Mouse (Mus musculus): ENCODE results near the gene Lgals3bp. TPM values are rescaled to one million over a fixed set of nuclear protein-coding genes. Genes with fewer than 3 reads are reported as not detected.

Lgals3bp gene
- total and polyA plus RNA-seq, 3 experiments = 3.0 to 18.3 TPM; not detected in 1

- Histone ChIP-seq H3K9ac (ENCODE audit: control insufficient read depth, low read depth, low read length, poor library complexity, severe bottlenecking) (no peak overlapping the region), H3K27me3 (ENCODE audit: control insufficient read depth in 1 of 2, insufficient read depth in 2 of 2, low read length in 2 of 2) (no peaks in the 10 kb centered on the region), H3K79me2 (ENCODE audit: control insufficient read depth, insufficient read depth, low read length, poor library complexity) (no peaks in the 10 kb centered on the region), H3K27ac (ENCODE audit: control insufficient read depth, low read depth, low read length) (no peak overlapping the region), H3K4me1 (ENCODE audit: control insufficient read depth in 1 of 2, insufficient read depth in 2 of 2, low read length in 2 of 2) (peaks cover 10 to 24% of the 10 kb centered on the region in 2 experiments), H3K36me3 (ENCODE audit: control insufficient read depth in 1 of 2, insufficient read depth in 2 of 2, low read length in 2 of 2) (peaks cover 0 to 21% of the 10 kb centered on the region in 2 experiments; a peak in 2 of 4 replicates), H3K9me3 (replicated peaks; ENCODE audit: insufficient read depth, low read length) (no peaks in the 10 kb centered on the region), H3K4me3 (ENCODE audit: control insufficient read depth in 1 of 2, insufficient read depth in 1 of 2, low read depth in 2 of 2, low read length in 2 of 2) (no peak overlapping the region)
- TF ChIP-seq HCFC1 (IDR thresholded peaks at IDR 0.05; ENCODE audit: low read depth, low read length) = no peak
- no peak for TF ChIP-seq E2F4 (IDR thresholded peaks at IDR 0.05; ENCODE audit: borderline replicate concordance, low read depth, low read length)
- TF ChIP-seq POLR2AphosphoS5 (IDR thresholded peaks at IDR 0.05; ENCODE audit: borderline replicate concordance, low read depth, low read length) = no peak
- TF ChIP-seq TCF12 (IDR thresholded peaks at IDR 0.05; ENCODE audit: low read depth, low read length) = no peak
- no peak for DNase-seq (ENCODE audit: low read depth, low spot score)
These were observed 2.3 kb upstream of the Lgals3bp start for GRCm38 (mm10) chr11:118403951-118404899.

- Histone ChIP-seq H3K79me2 (ENCODE audit: control insufficient read depth, insufficient read depth, low read length, poor library complexity) (no peaks in the 10 kb centered on the region), H3K4me1 (ENCODE audit: control insufficient read depth in 1 of 2, insufficient read depth in 2 of 2, low read length in 2 of 2) (peaks cover 10 to 24% of the 10 kb centered on the region in 2 experiments), H3K9ac (ENCODE audit: control insufficient read depth, low read depth, low read length, poor library complexity, severe bottlenecking) (no peak overlapping the region), H3K27ac (ENCODE audit: control insufficient read depth, low read depth, low read length) (no peak overlapping the region), H3K9me3 (replicated peaks; ENCODE audit: insufficient read depth, low read length) (no peaks in the 10 kb centered on the region), H3K4me3 (ENCODE audit: control insufficient read depth in 1 of 2, insufficient read depth in 1 of 2, low read depth in 2 of 2, low read length in 2 of 2) (no peak overlapping the region), H3K36me3 (ENCODE audit: control insufficient read depth in 1 of 2, insufficient read depth in 2 of 2, low read length in 2 of 2) (peaks cover 0 to 21% of the 10 kb centered on the region in 2 experiments; a peak in 2 of 4 replicates), H3K27me3 (ENCODE audit: control insufficient read depth in 1 of 2, insufficient read depth in 2 of 2, low read length in 2 of 2) (no peaks in the 10 kb centered on the region)
- DNase-seq (ENCODE audit: low read depth, low spot score) = no peak
- no peak for TF ChIP-seq GABPA (IDR thresholded peaks at IDR 0.05; ENCODE audit: low read depth, low read length)
- no peak for TF ChIP-seq ZKSCAN1 (IDR thresholded peaks at IDR 0.05; ENCODE audit: low read depth, low read length)
- TF ChIP-seq POLR2AphosphoS2 (IDR thresholded peaks at IDR 0.05; ENCODE audit: low read length) = no peak
- no peak for TF ChIP-seq ZC3H11A (IDR thresholded peaks at IDR 0.05; ENCODE audit: low read depth, low read length)
- no peak for TF ChIP-seq BHLHE40 (IDR thresholded peaks at IDR 0.05; ENCODE audit: borderline replicate concordance, low read depth, low read length)
- TF ChIP-seq CHD1 (IDR thresholded peaks at IDR 0.05; ENCODE audit: low read depth, low read length) = no peak
These were observed 1.3 kb upstream of the Lgals3bp start for GRCm38 (mm10) chr11:118403183-118403582.

GRCm38 (mm10) chr11:118401195-118401594, 697 bp downstream of the Lgals3bp start:
- no peak overlapping the region for H3K4me3 ChIP-seq (ENCODE audit: control insufficient read depth in 1 of 2, insufficient read depth in 1 of 2, low read depth in 2 of 2, low read length in 2 of 2)
- DNase-seq (ENCODE audit: low read depth, low spot score) = no peak
- H3K27me3 ChIP-seq (ENCODE audit: control insufficient read depth in 1 of 2, insufficient read depth in 2 of 2, low read length in 2 of 2) = no peaks in the 10 kb centered on the region
- H3K4me1 ChIP-seq (ENCODE audit: control insufficient read depth in 1 of 2, insufficient read depth in 2 of 2, low read length in 2 of 2) = peaks cover 10 to 24% of the 10 kb centered on the region in 2 experiments
- H3K79me2 ChIP-seq (ENCODE audit: control insufficient read depth, insufficient read depth, low read length, poor library complexity) = no peaks in the 10 kb centered on the region
- peaks cover 0 to 21% of the 10 kb centered on the region in 2 experiments; a peak in 2 of 4 replicates for H3K36me3 ChIP-seq (ENCODE audit: control insufficient read depth in 1 of 2, insufficient read depth in 2 of 2, low read length in 2 of 2)
- TF ChIP-seq HCFC1 (IDR thresholded peaks at IDR 0.05; ENCODE audit: low read depth, low read length) (no peak), ZC3H11A (IDR thresholded peaks at IDR 0.05; ENCODE audit: low read depth, low read length) (no peak), CTCF (IDR thresholded peaks at IDR 0.05 in 2 of 3, conservative IDR thresholded peaks at IDR 0.05 in 1 of 3; ENCODE audit: control insufficient read depth in 1 of 3, insufficient read depth in 1 of 3, low read depth in 2 of 3, low read length in 3 of 3, poor library complexity in 1 of 3, severe bottlenecking in 1 of 3) (no peak), TCF12 (IDR thresholded peaks at IDR 0.05; ENCODE audit: low read depth, low read length) (no peak), ZMIZ1 (IDR thresholded peaks at IDR 0.05; ENCODE audit: low read depth, low read length) (no peak), MYC (IDR thresholded peaks at IDR 0.05; ENCODE audit: low read depth, low read length) (no peak), BHLHE40 (IDR thresholded peaks at IDR 0.05; ENCODE audit: borderline replicate concordance, low read depth, low read length) (no peak), MAX (IDR thresholded peaks at IDR 0.05; ENCODE audit: low read length) (no peak), MAZ (IDR thresholded peaks at IDR 0.05; ENCODE audit: low read depth, low read length) (no peak), CHD2 (IDR thresholded peaks at IDR 0.05; ENCODE audit: low read length) (no peak), POLR2AphosphoS5 (IDR thresholded peaks at IDR 0.05; ENCODE audit: borderline replicate concordance, low read depth, low read length) (no peak), ZNF384 (IDR thresholded peaks at IDR 0.05; ENCODE audit: low read depth, low read length) (no peak), USF1 (IDR thresholded peaks at IDR 0.05; ENCODE audit: low read depth, low read length) (no peak), SIN3A (IDR thresholded peaks at IDR 0.05; ENCODE audit: low read length) (no peak), EP300 (IDR thresholded peaks at IDR 0.05; ENCODE audit: low read depth in 1 of 2, low read length in 2 of 2) (no peak)
- H3K27ac ChIP-seq (ENCODE audit: control insufficient read depth, low read depth, low read length) = peak overlapping the region; percentile 49; the same call in 1 of the 2 replicates
- H3K9me3 ChIP-seq (replicated peaks; ENCODE audit: insufficient read depth, low read length) = no peaks in the 10 kb centered on the region
- peak overlapping the region; percentile 18; the same call in 1 of the 2 replicates for H3K9ac ChIP-seq (ENCODE audit: control insufficient read depth, low read depth, low read length, poor library complexity, severe bottlenecking)

Measured in MEL (cell line).